Mouse (Mus musculus) spleen, adult 2 months (tissue): ENCODE data around the gene Tardbp. TPM values are rescaled to one million over a fixed set of nuclear protein-coding genes. Genes with fewer than 3 reads are reported as not detected.

Experiments used
- DNase-seq, 2 experiments: peaks; one replicate each; pipeline versions ENCODE4 v3.0.0 to v3.0.0-alpha.2; 2012 to 2021; ENCODE audit warnings: low spot score in 2 of 2, low read depth in 1 of 2
- H3K27ac ChIP-seq: fragments of 200-500 bp; 2 replicates; pipeline ENCODE4 v1.5.1; 2012; ENCODE audit warnings: low read length, inconsistent platforms; ENCODE audit not compliant: insufficient read depth
- H3K27me3 ChIP-seq: fragments of 200-500 bp; 2 replicates; pipeline ENCODE4 v1.6.1; 2012; ENCODE audit warnings: mild to moderate bottlenecking, moderate library complexity, low read length, inconsistent platforms; ENCODE audit not compliant: control insufficient read depth, insufficient read depth
- H3K36me3 ChIP-seq: fragments of 200-500 bp; 2 replicates; pipeline ENCODE4 v1.6.1; 2012; ENCODE audit warnings: mild to moderate bottlenecking, low read length, inconsistent platforms; ENCODE audit not compliant: control insufficient read depth, insufficient read depth
- H3K4me1 ChIP-seq: fragments of 200-500 bp; 2 replicates; pipeline ENCODE4 v1.6.1; 2011; ENCODE audit warnings: inconsistent platforms; ENCODE audit not compliant: control insufficient read depth, insufficient read depth, insufficient read length
- H3K4me3 ChIP-seq: fragments of 200-500 bp; 2 replicates; pipeline ENCODE4 v1.5.1; 2011; ENCODE audit warnings: mild to moderate bottlenecking, inconsistent platforms; ENCODE audit not compliant: insufficient read depth, insufficient read length; ENCODE audit errors: extremely low read depth
- CTCF ChIP-seq: fragments of 200-500 bp; IDR thresholded peaks from 2 replicates; pipeline ENCODE4 v1.5.1; 2011; ENCODE audit warnings: mild to moderate bottlenecking, inconsistent platforms; ENCODE audit not compliant: insufficient read depth, insufficient read length, insufficient replicate concordance; ENCODE audit errors: extremely low read depth
- POLR2A ChIP-seq: fragments of 200-500 bp; IDR thresholded peaks from 2 replicates; pipeline ENCODE4 v1.6.1; 2011; ENCODE audit warnings: low read depth, low read length, inconsistent platforms
- whole genome bisulfite sequencing: fragments of 180-500 bp; shearing (Covaris S2); methylation state at CpG from one replicate; pipeline ENCODE4 v1.1.7; 2018; 5-methylcytosine and 5-hydroxymethylcytosine counted together
- polyA plus RNA-seq: library from polyadenylated mRNA; depleted of rRNA; stranded (reverse); fragments of >200 nt; gene quantifications from 2 replicates; pipeline ENCODE4 v1.2.3, GENCODE M21; 2012

Gene Tardbp
- polyA plus RNA-seq, 1 experiment: 57.0 TPM

DNA sequence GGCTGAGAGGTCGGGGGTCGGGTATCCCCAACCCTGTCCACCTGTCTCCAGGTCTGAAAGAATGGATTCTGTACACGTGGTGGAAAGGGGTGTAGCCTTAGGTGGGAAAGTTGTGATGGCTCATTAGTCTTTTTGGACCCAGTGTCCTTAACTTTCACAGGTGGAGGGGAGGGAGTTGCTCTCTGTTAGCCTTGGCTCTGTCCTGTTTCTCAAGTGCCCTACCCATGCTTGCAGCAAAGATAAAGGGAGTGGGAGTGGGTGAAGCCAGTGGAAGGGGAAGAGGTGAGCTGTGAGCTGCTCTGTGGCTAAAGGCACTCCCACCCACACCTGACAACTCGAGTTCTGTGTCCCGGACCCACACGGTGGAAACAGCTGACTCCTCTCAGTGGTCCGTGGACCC is 36.5 kb upstream of the Tardbp start:
- H3K4me3 ChIP-seq: no peak overlapping the region
- no peak overlapping the region for H3K27ac ChIP-seq
- no peaks in the 10 kb centered on the region for H3K27me3 ChIP-seq
- no peak for DNase-seq
- no peaks in the 10 kb centered on the region for H3K36me3 ChIP-seq
- H3K4me1 ChIP-seq: no peaks in the 10 kb centered on the region
- TF ChIP-seq POLR2A (no peak), CTCF (no peak)
- WGBS: 59% methylated on average over 7 of the region's 7 CpGs

DNA sequence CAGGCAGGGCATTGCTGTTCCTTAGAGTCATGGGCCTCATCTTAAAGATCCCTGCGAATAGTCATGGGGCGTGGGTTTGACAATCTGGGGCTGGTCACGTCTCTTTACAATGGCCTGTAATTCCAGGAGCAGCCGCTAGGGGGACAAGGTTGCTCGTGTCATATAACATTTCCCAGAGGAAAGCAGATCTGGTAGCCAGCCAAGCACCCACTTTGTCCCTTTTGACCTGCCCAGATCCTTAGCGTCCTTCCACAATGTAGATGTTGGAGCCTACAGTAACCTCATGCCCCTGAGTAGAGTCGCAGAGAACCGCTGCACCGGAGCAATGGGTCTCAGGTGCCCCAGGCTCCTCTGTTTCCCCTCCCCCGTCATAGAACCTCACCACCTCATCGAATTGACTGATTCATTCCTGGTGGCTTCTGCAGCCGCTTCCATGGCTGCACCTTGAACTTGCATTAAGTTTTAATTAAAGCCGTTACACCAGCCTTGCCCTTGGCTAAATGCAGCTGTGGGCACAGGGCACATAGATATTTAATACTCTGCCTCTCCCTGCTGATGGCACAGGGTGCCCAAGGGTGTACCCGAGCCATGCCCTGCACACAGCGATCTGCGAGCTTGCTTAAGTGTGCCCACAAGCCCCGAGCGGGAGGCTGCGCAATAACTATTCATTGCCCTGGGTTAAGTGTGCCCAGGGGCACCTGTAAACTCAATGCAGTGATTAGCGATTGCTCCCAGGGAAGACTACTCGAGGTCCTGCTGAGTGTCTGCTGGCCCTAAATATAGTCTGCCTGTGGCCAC is 35.5 kb upstream of the Tardbp start:
- Histone ChIP-seq H3K4me1 (no peaks in the 10 kb centered on the region), H3K36me3 (no peaks in the 10 kb centered on the region), H3K27me3 (no peaks in the 10 kb centered on the region), H3K27ac (no peak overlapping the region), H3K4me3 (no peak overlapping the region)
- peak in 1 of 2 experiments; percentile 62 for DNase-seq
- TF ChIP-seq POLR2A (no peak), CTCF (peak; percentile 63; the same call in 1 of the 2 replicates)
- WGBS: 40% methylated on average over 21 of the region's 21 CpGs

DNA sequence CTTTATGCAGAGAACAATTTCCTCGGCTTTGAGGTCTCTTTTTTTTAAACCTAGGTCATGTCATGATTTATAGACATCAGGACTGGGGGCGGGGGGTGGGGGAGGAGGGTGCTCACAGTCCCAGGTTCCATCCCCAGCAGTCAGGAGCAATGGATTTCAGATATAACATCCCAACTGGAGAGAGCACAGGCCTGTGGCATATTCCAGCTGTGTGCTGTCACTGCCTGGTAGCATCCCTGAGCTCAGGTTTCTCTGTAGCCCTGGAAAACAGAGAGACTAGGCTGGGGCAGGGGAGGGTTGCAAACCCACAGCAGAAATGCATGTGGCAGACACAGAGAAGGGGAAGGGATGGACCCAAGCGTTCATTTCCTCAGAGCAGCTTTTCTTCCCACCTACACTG is 33.4 kb upstream of the Tardbp start:
- no peak overlapping the region for H3K4me3 ChIP-seq
- H3K4me1 ChIP-seq: no peaks in the 10 kb centered on the region
- TF ChIP-seq POLR2A (no peak), CTCF (no peak)
- 44% methylated on average over 3 of the region's 3 CpGs for WGBS
- H3K36me3 ChIP-seq: no peaks in the 10 kb centered on the region
- no peak for DNase-seq
- H3K27me3 ChIP-seq: no peaks in the 10 kb centered on the region
- no peak overlapping the region for H3K27ac ChIP-seq

DNA sequence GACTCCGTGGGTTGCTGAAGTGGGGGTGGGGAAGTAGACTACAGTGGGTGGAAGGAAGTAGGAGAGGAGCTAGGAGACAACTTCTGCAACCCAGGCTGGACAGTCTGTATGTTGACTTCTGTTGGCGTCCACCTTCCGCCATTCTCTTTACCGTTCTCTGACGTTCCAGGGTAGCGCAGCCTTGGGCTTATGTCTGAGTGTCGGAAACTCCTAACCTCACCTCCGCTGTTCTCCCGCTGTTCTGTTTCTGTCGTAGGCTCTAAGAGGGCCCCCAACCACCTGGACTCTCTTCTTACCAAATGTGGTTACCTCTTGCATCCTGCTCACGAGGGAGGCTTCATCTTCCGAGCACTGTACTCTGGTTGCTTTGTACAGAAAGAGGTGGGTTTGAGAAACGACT is 31.0 kb upstream of the Tardbp start:
- Histone ChIP-seq H3K4me1 (no peaks in the 10 kb centered on the region), H3K27me3 (no peaks in the 10 kb centered on the region), H3K27ac (no peak overlapping the region), H3K36me3 (no peaks in the 10 kb centered on the region), H3K4me3 (peak overlapping the region; percentile 23; the same call in 1 of the 2 replicates)
- 49% methylated on average over 13 of the region's 13 CpGs for WGBS
- no peak for DNase-seq
- no peak for TF ChIP-seq POLR2A
- no peak for TF ChIP-seq CTCF

DNA sequence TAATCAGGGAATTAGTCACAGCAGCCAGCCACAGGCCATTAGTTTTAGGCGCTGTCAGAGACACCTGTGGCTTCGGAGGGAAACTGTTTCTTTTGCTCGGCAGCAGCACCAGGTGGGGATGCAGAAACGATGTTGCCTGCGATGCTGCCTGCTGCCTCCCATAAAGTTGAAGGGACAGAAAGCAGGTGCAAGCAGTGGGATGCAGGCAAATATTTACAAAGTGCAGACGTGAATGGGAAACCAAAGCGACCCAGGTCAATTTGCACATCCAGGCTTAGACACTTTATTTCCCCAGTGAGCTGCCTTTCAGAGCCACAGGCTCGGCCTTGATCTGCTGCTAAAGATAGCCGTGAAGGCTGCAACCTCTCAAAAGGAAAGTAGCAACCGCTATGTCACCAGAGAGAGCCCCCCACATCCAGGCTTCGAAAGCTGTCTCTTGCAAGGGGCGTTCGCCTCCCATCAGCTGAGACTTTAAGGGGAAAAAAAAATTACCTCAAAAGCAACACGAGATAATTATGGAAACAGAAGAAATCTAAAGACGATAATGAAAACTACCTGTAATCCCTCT is 30.0 kb upstream of the Tardbp start:
- Histone ChIP-seq H3K36me3 (no peaks in the 10 kb centered on the region), H3K27ac (no peak overlapping the region), H3K4me3 (no peak overlapping the region), H3K27me3 (no peaks in the 10 kb centered on the region), H3K4me1 (no peaks in the 10 kb centered on the region)
- WGBS: 47% methylated on average over 15 of the region's 15 CpGs
- TF ChIP-seq POLR2A (no peak), CTCF (no peak)
- no peak for DNase-seq

DNA sequence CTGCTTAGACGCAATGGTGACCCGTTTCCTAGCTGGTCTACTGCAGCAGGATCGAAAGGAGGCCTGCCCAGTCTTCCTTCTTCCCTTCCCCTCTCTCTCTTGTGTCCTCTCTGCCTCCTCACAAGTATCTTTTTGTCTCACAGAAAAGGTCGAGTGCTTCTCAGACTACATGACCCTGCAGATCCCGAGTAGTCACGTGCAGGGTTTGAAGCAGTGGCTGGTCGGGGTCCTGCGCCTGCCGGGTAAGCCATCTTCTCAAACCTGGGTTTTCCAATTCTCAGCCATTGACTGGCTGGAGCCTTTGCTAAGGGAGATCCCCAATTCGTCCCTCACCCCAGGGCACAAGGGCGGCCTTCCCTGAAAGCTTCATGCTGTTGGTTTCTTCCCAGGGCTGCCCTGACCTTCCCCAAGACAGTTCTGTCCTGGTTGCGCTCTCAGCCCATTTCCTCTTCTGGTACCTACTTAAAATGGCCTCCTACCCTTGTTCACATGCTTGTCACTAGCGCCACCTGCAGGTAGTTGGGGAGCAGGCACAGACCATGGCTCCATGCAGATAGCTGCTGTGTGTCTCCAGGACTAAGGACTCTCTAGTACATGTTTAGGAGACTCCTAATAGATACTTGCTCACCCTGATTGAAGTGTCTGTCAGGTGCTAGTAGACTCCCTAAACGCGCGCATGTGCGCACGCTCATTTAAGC is 28.0 kb upstream of the Tardbp start:
- 90% methylated on average over 18 of the region's 18 CpGs for WGBS
- no peak for DNase-seq
- H3K36me3 ChIP-seq: no peaks in the 10 kb centered on the region
- peak; percentile 13; the same call in 1 of the 2 replicates for TF ChIP-seq CTCF
- TF ChIP-seq POLR2A: no peak
- H3K27me3 ChIP-seq: no peaks in the 10 kb centered on the region
- no peak overlapping the region for H3K27ac ChIP-seq
- H3K4me3 ChIP-seq: no peak overlapping the region
- H3K4me1 ChIP-seq: no peaks in the 10 kb centered on the region

DNA sequence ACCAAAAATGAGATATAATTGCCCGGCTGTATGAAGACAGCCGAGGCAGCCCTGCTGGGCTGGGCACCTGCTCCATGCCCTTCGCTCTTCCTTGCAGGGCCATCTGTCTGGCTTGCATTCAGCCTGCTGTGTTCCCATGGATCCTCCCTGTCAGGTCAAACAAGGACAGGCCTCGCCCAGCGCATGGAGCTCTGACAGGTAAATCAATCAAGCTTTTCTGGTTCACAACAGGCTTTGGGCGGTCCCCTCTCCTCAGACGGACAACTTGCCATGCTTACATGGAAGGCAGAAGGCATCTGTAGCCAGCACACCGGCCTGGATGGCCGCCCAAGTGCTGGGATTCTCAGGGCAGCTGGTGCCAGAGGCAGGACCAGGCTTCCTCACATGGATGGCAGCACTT is 24.2 kb upstream of the Tardbp start:
- 88% methylated on average over 9 of the region's 9 CpGs for WGBS
- Histone ChIP-seq H3K4me3 (no peak overlapping the region), H3K4me1 (no peaks in the 10 kb centered on the region), H3K27ac (no peak overlapping the region), H3K36me3 (no peaks in the 10 kb centered on the region), H3K27me3 (no peaks in the 10 kb centered on the region)
- TF ChIP-seq CTCF (no peak), POLR2A (no peak)
- DNase-seq: no peak
